Mouse (Mus musculus): ENCODE measurements at regions not wholly inside any gene's neighbourhood (a gene's known extent, or its start where the extent isn't known, plus 50 kb on each side); places are given as distances from the start of the nearest gene placed in this dataset.
A peak's percentile ranks its signal among the peaks of the same experiment; 100 is the strongest.

- DNase-seq (ENCODE audit: low spot score in 2 of 2), result peak; percentile 1
Observed at GRCm38 (mm10) chr8:115942731-115943509, 235.3 kb upstream of the Maf start.

GRCm38 (mm10) chr8:115929472-115930210 lies 222.0 kb upstream of the Maf start:
- DNase-seq (ENCODE audit: low spot score in 2 of 2), result no peak

- no peak for DNase-seq (ENCODE audit: low spot score in 2 of 2)
Observed at GRCm38 (mm10) chr8:115921889-115922288, 214.3 kb upstream of the Maf start.

GRCm38 (mm10) chr8:115906650-115907049 lies 199.1 kb upstream of the Maf start:
- DNase-seq (ENCODE audit: low spot score in 2 of 2), result no peak

- no peak for DNase-seq (ENCODE audit: low spot score in 2 of 2)
Observed at GRCm38 (mm10) chr8:115903853-115904420, 196.3 kb upstream of the Maf start.

GRCm38 (mm10) chr8:115897521-115898178 lies 190.1 kb upstream of the Maf start:
- no peak for DNase-seq (ENCODE audit: low spot score in 2 of 2)

- DNase-seq (ENCODE audit: low spot score in 2 of 2), result no peak
Observed at GRCm38 (mm10) chr8:115897086-115897485, 189.5 kb upstream of the Maf start.

GRCm38 (mm10) chr8:115896066-115896465 lies 188.5 kb upstream of the Maf start:
- DNase-seq (ENCODE audit: low spot score in 2 of 2), result no peak

GRCm38 (mm10) chr8:115888278-115888677 lies 180.7 kb upstream of the Maf start:
- DNase-seq (ENCODE audit: low spot score in 2 of 2), result no peak

GRCm38 (mm10) chr8:115885121-115885743 lies 177.6 kb upstream of the Maf start:
- no peak for DNase-seq (ENCODE audit: low spot score in 2 of 2)

- DNase-seq (ENCODE audit: low spot score in 2 of 2), result no peak
Observed at GRCm38 (mm10) chr8:115883808-115884207, 176.2 kb upstream of the Maf start.

- DNase-seq (ENCODE audit: low spot score in 2 of 2), result no peak
Observed at GRCm38 (mm10) chr8:115881881-115882280, 174.3 kb upstream of the Maf start.

- no peak for DNase-seq (ENCODE audit: low spot score in 2 of 2)
Observed at GRCm38 (mm10) chr8:115874789-115875188, 167.2 kb upstream of the Maf start.

- no peak for DNase-seq (ENCODE audit: low spot score in 2 of 2)
Observed at GRCm38 (mm10) chr8:115871381-115871780, 163.8 kb upstream of the Maf start.

GRCm38 (mm10) chr8:115861381-115861780 lies 153.8 kb upstream of the Maf start:
- DNase-seq (ENCODE audit: low spot score in 2 of 2), result no peak

- no peak for DNase-seq (ENCODE audit: low spot score in 2 of 2)
Observed at GRCm38 (mm10) chr8:115859406-115859805, 151.8 kb upstream of the Maf start.

- no peak for DNase-seq (ENCODE audit: low spot score in 2 of 2)
Observed at GRCm38 (mm10) chr8:115856816-115857215, 149.2 kb upstream of the Maf start.

- DNase-seq (ENCODE audit: low spot score in 2 of 2), result no peak
Observed at GRCm38 (mm10) chr8:115855934-115856629, 148.5 kb upstream of the Maf start.

GRCm38 (mm10) chr8:115854209-115854900 lies 146.8 kb upstream of the Maf start:
- no peak for DNase-seq (ENCODE audit: low spot score in 2 of 2)

- no peak for DNase-seq (ENCODE audit: low spot score in 2 of 2)
Observed at GRCm38 (mm10) chr8:115850552-115850951, 143.0 kb upstream of the Maf start.

GRCm38 (mm10) chr8:115833391-115833790 lies 125.8 kb upstream of the Maf start:
- DNase-seq (ENCODE audit: low spot score in 2 of 2), result no peak
